Mouse (Mus musculus): ENCODE results near the gene Nrtn. TPM values are rescaled to one million over a fixed set of nuclear protein-coding genes. Genes with fewer than 3 reads are reported as not detected.
A peak's percentile ranks its signal among the peaks of the same experiment; 100 is the strongest.

Nrtn gene
- total RNA-seq (2021): 1 to 10 TPM; 1.6 to 3.4 TPM
- long read RNA-seq, partial matches to known transcripts: 0 of 4 reads
- long read RNA-seq, other reads (novel, unspliced or antisense): 0 of 4 reads

DNA sequence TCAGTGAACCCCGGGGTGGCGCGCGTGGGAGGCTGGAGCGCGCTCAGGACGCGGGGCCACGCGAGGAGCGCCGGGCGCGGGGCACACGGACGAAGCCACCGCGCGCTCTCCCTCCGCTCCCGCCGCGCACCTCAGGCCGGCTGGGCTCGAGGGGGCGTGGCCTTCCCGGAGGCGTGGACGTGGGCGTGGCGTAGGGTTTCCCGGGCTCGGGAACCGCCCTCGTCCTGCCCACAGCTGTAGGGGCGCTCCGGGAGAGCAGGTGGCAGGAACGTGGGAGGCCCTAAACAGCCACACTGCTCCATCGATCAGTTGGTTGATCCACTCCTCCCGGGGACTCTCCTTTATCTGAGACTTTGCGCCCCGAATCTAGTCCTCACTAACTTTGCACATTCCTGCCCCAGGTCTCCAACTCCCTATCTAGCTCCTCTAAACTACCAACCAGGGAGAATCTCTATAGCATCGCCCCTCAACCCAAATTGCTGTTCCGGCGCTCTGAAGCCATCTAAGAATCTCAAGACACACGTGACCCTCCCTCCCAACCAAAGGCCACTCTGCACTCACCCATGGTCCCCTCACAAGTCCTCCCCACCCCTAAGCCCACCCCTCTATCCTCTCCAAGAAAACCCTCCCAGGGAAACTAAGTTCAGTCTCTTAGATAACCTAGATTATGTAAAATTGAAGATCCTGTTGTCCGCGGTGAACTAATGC lies at the start of gene Nrtn:
Nrtn (minus strand) TSS at position 115 of the 708 bp plus-strand sequence.
- DNase-seq (ENCODE audit: low spot score in 2 of 2): peak in 1 of 2 experiments; percentile 61

DNA sequence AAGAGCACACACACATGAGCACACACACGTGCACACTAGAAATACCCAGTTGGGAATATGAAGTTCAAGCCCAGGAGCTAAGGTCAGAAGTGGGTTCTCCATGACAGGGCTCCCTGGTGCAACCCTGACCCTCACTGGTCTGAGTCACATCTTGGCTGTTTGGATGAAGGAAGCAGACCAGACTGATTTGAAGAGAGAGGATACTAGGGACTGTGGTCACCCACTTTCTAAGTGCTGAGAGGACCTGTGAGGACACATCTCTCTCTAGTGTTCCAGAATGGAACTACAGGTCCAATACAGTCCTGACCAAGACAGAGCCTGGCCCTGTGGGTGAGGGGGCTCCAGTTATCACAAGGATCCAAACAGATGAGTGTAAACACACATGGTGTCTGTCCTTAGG lies 48.5 kb upstream of the Nrtn start:
- no peak for DNase-seq (ENCODE audit: low spot score in 2 of 2)

DNA sequence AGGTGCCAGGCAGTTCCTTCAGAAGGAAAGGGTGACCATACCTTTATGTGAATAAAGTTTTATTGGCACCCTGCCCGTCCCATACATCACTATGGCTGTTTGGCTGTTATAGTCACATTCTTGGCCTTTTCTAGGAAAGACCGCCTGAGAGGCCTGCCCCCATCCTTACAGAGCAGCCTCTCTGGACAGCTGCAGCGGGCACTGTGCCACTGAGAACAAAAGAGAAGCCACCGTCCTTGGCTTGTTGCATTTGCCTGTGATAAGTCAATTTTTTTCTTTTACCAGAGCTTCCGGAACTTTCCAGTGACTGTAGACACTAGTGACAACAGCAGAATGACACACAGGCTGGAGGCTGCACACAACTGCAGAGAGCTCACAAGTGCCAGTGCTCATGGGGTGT lies 47.6 kb upstream of the Nrtn start:
- DNase-seq (ENCODE audit: low spot score in 2 of 2): no peak

DNA sequence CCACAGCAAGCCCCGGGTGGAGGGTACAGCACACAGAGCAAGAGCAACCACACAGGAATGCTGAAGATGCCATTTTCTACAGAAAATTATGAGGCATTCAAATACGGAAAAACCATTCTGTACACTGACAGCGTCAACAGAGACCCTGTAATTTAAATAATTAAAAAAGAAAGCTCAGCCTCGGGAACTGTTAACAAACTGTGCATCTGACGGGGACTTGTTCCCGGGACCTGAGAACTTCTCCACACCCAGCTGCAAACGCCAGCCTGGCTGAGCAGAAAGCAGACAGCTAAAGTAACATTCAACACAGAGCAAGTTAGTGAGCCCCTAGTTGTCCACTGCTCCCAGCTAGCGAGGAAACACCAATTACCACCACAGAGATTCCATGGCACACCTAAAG lies 44.7 kb upstream of the Nrtn start:
- DNase-seq (ENCODE audit: low spot score in 2 of 2): no peak

DNA sequence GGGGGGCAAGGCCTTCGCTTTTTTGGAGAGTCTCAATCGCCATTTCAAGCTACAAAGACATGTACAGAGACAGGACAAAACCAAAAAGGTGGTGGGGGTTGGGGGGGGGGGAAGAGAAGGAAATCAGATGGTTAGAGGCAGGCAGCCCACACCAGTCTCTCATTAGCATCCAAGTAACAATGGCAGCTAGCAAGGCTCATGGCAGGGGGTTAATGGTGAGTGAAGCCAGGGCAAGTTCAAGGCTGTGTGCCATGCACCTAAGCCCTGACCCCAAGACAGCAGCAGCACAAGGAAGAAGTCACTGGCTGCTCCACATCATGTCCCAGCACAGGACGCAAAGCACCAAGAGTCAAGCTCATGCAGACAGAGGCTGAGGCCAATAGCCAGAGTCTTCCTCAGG lies 41.9 kb upstream of the Nrtn start:
- DNase-seq (ENCODE audit: low spot score in 2 of 2): no peak

DNA sequence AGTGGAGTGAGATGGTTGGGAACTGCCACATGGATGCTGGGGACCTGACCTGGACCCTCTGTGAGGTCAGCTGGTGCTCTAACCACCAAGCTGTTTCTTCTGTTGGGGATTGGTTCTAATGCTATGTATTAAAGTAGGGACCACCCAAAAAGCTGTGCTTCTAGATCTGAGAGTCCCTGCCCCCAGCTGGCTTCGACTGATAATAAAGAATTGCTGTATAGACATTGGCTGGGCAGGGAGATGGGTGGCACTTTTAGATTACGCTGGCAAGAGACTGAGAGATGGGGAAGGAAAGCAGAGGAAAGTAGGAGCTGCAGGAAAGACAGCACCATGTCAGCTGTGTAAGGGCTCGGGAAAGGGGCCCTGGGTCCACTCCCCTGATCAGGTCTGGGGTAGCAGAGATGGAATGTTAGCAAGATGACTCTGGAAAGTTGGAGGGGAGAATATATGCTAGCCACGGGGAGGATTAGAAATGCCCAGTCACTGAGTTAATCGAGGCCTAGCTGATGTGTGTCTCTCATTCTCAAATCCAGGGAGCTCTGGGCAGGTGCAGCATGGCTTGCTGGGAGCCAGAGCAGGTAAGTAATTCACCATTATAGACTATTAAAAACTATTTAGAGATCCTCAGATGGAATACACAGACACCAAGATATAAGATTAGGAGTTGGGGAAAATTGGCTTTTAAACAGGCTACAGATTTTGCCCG lies 36.4 kb upstream of the Nrtn start:
- no peak for DNase-seq (ENCODE audit: low spot score in 2 of 2)

DNA sequence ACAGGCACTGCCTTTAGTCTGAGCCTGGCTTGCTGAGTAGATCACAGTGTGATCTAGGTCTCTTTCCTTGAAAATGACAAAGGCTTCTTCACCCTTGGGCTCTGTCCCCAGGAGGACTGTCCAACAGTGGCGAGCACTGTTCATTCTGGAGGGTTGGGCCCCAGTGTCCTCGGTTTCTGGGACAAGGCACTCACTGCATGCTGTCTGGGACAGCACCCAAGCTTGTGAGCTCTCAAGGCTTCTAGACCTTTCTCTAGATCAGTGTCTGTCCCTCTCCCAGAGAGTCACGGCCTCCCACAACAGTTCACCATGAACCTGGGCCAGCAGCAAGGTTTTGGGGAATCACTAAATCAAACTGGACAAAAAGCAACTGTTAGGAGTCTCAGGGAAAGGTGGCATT lies 35.3 kb upstream of the Nrtn start:
- no peak for DNase-seq (ENCODE audit: low spot score in 2 of 2)

DNA sequence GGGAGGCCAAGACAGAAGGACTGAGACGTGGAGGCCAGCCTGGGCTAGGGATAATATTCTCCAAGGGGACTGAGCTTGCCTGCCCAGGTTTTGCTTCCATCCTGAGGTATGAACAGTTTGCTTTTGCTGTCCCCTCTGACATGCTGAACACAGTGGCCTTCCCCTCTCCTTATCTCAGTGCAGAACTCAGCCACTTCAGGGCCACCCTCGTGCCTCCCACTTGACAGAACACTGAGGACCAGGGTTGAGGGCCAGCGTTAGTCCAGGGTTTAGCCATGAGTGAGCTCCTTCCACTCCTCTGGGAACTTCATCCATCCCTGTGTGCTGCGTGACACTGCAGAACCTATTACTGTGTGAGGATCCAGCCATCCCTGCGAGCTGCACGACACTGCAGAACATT lies 32.0 kb upstream of the Nrtn start:
- no peak for DNase-seq (ENCODE audit: low spot score in 2 of 2)

DNA sequence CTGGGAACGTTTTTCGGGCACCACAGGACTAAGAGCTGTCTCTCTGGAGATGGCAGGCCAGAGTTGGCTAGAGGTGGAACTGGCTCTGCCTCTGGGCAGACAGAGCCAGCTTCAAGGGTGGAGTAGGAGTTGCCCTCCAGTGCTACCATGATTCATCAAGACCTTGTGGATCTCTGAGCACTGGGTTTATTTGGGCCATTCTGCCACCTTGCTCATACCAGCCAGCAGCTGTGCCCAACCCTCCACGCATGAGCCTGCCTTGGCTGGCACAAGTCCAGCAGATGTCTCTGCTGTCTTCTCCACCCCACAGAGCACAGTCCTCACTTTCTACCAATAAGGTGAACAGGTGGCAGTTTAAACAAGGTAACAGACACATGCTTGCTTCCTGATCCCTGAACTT lies 31.6 kb upstream of the Nrtn start:
- no peak for DNase-seq (ENCODE audit: low spot score in 2 of 2)

DNA sequence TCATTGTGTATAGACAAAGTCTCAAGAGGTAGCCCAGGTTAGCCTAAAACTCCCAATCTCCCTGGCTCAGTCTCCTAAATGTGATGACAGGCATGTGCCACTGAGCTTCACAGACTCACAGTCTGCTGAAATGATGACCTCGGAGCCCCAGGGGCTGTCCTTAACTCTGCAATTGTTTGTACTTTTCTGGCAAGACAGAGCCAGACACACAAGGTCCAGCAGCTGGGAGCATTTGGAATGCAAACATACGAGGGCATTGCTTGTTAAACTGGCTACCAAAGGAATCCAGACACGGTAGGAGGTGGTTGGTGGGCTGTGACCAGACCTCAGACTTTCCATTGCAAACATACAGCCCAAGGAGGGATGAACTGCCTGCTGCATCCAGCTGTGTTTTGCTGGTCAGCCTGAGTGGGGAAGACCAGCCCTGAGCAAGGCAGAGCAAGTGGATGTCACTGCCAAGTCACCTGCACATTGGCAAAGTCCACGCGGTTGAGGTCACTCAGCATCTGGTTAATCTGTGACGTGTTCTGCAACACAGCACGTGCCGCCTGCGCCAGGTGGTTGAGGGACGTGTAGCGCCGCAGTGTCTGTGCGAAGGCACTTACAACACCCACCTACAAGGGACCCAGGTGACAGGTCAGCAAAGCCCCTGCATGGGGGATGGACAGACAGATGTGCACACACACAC lies 23.1 kb upstream of the Nrtn start:
- no peak for DNase-seq (ENCODE audit: low spot score in 2 of 2)

DNA sequence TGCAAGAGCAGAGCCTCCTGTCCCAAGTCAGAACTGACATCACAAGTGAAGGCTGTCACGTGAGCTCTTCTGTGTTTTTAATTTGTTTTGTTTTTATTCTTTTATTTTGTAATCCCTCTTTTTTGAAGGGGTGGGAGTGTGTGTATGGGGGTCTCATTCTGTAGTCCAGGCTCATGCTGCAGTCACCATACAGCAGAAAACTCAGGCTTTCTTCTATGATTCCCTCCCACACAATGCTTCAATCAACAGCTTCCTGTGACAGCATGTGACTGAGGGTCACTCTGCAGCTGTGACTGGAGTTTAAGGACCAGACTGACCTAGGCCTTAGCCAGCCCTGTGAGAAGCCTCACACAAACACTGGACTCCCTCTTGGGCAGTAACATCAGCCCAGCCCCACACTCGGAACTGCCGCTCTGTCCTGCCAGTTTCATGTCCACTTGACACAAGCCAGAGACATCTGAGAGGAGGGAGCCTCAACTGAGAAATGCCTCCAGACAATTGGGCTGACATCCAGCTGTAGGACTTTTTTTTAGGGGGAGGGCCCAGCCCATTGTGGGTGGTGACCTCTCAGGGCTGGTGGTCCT lies 21.5 kb upstream of the Nrtn start:
- DNase-seq (ENCODE audit: low spot score in 2 of 2): no peak

DNA sequence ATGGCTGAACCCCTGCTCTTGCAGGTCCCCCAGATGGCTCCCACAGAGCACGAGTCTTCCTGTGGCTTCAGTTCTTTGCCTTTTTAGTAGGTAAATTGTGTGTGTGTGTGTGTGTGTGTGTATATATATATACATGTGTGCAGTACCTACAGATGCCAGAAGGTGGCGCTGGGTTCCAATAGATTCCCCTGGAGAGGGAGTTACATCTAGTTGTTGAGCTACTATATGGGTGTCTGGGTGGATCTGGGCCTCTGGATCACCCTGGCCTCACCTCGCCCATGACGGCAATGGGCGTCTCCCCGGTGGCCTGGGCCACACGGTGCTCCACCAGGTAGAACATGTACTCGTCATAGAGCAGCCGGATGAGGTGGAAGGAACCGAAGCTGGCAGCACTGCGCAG lies 20.2 kb upstream of the Nrtn start:
- no peak for DNase-seq (ENCODE audit: low spot score in 2 of 2)

DNA sequence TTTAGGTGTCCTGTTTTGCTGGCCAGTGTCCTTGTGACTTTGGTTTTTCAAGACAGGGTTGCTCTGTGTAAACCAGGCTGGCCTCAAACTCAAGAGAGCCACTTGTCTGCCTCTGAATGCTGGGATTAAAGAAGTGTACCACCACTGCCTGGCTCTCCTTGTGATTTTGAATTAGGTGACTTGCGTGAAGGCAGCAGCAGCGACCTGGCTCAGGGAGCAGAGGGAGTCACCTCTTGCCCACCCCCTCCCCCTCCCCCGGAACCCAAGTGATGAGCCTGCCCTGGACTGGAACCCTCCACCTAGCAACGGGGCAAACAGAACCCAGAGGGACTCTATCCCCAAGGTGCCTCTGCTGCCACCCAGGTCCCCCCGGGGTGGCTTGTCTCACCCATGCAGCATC lies 12.6 kb upstream of the Nrtn start, which contains the start of gene Prr22:
Prr22 (plus strand) TSS at position 301 of the 400 bp plus-strand sequence.
- no peak for DNase-seq (ENCODE audit: low spot score in 2 of 2)

DNA sequence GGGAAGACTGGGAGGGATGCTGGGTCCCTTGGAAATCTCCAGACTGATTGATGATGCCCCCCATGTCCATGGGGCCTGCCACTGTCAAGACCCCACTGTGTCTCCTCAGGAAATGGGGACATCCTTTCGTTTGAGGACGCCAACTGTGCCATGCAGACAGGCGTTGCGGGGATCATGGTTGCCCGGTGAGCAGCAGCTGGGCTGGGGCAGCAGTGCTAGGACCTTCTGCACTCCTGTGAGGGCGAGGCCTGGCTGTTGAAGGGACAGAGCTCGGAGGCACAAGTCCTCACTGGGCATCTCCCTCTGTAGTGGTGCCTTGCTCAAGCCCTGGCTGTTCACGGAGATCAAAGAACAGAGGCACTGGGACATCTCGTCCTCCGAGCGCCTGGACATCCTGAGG lies 11.6 kb upstream of the Nrtn start:
- DNase-seq (ENCODE audit: low spot score in 2 of 2): no peak

DNA sequence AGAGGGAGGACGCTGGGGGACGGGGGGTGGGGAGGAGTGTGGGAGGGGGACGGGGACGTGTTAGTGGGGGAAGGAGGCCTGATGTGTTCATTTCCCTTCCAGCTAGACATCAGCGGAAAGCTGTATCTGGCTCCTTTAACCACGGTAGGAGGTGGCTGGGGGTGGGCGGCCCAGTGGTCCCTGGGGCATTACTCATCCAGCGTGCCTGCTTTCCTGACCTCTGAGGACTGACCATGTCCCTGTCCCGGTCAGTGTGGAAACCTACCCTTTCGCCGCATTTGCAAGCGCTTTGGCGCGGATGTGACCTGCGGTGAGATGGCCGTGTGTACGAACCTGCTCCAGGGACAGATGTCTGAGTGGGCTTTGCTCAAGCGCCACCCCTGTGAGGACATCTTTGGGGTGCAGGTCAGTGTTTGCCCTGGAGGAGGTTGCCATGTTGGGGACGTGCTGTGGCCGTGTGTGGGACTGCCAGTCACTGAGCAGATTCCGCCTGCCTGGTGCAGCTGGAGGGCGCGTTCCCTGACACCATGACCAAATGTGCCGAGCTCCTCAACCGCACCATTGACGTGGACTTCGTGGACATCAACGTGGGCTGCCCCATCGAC lies 10.3 kb upstream of the Nrtn start:
- no peak for DNase-seq (ENCODE audit: low spot score in 2 of 2)

DNA sequence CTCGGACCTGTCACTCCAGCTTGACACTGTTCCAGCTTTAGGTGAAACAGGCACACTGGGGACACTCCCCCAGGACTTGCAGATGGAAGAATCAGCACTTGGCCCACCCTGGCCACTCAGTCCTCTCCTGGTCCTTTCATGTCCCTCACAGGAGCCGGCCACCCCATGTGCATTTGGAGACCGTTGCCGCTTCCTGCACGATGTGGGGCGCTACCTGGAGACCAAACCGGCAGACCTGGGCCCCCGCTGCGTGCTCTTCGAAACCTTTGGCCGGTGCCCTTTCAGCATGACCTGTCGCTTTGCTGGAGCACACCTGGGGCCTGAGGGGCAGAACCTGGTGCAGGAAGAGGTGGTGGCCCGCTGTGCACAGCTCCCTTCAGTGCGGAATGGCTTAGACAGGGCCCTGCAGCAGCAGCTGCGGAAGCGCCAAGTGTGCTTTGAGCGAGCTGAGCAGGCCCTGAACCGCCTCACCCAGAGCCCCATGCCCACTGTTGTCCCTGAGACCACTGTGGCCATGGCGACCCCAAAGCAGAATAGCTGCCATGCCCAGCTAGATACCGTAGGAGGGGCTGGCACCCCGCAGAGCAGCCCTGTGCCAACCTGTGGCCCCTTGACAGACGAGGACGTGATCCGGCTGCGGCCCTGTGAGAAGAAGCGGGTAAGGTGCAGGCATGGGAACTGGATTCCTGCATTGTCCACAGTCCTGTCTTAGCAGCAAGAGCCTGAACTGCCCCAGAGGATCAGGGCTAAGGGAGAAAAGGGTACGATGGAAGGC lies 9.5 kb upstream of the Nrtn start:
- DNase-seq (ENCODE audit: low spot score in 2 of 2): no peak

DNA sequence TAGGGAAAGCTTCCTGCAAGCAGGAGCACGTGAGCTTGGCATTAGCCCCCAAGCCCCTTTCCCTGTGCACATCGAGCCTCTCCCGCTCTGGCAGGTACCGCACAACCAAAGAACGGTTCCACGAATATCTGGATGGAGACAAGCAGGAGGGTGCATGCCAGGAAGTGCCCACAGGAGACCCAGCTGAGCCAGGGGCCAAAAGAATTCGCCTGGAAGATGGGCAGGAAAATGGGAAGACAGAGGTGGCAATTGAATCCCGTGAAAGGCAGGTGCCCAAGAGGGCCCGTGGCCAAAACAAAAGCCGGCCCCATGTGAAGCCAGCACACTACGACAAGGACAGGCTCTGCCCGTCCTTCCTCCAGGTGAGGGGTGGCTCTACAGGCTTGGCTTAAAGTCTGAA lies 8.1 kb upstream of the Nrtn start:
- no peak for DNase-seq (ENCODE audit: low spot score in 2 of 2)

DNA sequence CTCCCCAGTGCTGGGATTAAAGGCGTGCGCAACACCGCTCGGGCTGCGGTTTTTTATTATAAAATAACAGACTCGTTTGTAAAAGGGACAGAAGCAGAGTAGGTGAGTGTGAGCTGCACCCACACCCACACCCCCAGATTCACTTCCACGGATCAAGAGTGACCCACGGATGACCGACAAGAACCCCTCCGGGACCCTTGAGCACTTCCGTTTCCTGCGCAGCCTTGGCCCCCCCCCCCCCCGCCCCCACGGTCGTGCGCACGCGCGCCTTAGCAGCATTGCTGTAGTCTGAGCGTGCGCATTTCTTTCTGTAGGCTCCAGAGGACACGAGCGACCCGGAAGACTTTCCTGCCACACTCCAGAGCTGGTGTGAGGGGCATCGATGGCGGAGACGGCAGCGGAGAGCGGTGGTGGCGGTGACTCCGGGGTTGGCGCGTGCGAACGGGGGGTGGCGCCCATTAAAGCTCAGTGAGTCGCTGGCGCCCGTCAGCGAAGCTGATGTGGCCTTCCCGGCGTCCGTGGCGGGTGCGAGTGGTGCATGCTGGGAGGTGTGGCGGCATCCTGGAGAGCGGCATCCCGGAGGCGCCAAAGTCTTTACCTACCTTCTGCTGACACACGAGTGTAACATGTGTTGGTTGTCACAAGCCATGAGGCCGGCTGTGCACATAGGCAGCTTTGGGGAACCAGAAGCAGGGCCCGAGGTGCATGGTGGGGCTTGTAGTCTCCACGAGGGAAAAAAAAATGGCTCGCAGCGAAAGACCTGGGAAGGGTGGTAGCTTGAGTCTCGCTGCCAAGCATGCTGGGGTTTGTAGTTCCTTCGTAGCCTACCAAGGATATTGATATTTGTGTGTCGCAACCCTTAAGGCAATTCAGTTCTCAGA lies 7.4 kb upstream of the Nrtn start, which contains the start of gene Dus3l:
Dus3l (plus strand) TSS at position 284 of the 881 bp plus-strand sequence.
- DNase-seq (ENCODE audit: low spot score in 2 of 2): peak; percentile 89 to 91

DNA sequence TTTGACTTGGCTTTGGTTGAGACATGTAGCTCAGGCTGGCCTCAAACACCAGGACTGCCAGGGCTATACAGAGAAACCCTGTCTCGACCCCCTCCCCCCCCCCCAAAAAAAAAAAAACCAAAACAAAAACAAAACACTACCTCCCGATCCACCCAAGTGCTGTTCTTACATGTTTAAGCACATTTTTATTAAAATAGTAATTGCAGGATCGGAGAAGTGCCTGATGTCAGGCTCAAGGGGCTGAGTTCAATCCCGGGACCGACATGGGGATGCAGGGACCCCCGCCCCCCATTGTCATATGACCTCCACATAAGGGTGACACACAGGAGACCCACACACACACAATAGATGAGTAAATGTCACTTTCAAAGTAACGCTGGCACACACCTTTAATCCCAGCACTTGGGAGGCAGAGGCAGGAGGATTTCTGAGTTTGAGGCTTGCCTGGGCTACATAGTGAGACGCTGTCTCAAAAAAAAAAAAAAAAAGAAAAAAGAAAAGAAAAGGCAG lies 6.5 kb upstream of the Nrtn start:
- DNase-seq (ENCODE audit: low spot score in 2 of 2): no peak
